Mouse (Mus musculus) heart, adult 2 months (tissue): ENCODE results near the gene Dctn2.

ENCODE experiments used
- EP300 ChIP-seq: fragments of 200-500 bp; IDR thresholded peaks from 2 replicates; pipeline ENCODE4 v1.6.1; 2011; ENCODE audit warnings: low read depth, low read length, control low read depth; ENCODE audit not compliant: insufficient read depth
- POLR2A ChIP-seq: fragments of 200-500 bp; IDR thresholded peaks from 2 replicates; pipeline ENCODE4 v1.6.1; 2011; ENCODE audit warnings: mild to moderate bottlenecking, low read depth, low read length, control low read depth; ENCODE audit not compliant: insufficient read depth

DNA sequence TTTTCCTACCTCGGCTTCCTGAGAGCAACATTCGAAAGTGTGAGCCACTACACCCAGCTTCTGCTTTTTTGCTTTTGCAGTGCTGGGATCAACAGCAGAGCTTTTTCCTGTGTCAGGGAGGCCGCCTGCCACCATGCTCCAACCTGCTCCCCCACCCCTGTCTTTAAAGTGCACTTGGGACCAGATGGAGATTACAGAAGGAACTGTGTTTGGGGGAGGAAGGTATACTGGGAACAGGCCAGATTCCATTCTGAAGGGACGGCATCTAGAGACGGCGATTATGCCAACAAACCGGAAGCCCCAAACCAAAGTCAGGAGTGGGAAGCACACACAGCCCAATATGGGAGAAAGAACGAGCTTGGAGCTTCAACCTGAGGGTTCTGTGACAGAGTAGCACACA is 39.0 kb upstream of the Dctn2 start:
- TF ChIP-seq POLR2A (no peak), EP300 (no peak)
